Mouse (Mus musculus): ENCODE measurements around the gene Gpcpd1. TPM values are rescaled to one million over a fixed set of nuclear protein-coding genes. Genes with fewer than 3 reads are reported as not detected.

Gene Gpcpd1
- polyA plus RNA-seq, 1 experiment, result 68.5 TPM

DNA sequence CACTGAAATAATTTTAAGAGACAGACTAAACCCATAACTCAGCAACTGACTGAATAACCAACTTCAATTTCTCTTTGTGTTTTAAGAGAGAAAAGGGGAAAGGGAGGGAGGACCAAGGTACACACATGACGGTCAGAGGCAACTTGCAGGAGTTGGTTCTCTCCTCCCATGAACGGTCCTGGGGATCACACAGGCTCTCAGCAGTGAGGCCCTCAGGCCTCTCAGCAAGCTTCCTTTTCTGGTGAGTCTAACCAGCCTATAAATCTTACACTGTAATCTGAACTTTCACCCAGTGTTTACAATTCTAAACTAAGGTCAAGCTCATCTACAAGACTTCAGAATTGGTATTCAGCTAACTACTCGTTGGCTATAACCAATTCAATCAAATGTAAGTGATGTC is 12.3 kb downstream of the Gpcpd1 start:
- TF ChIP-seq POLR2A (IDR thresholded peaks at IDR 0.05; ENCODE audit: borderline replicate concordance, control insufficient read depth, low read depth, low read length), result no peak
- TF ChIP-seq CTCF (IDR thresholded peaks at IDR 0.05; ENCODE audit: control insufficient read depth, insufficient read depth, low read length), result no peak
- peak overlapping the region; percentile 45 for H3K27ac ChIP-seq (ENCODE audit: control insufficient read depth, insufficient read depth, low read depth, low read length, poor library complexity)
- 37% methylated on average over 3 of the region's 3 CpGs for WGBS
- H3K4me3 ChIP-seq (replicated peaks; ENCODE audit: control insufficient read depth, low read depth, low read length), result peak overlapping the region; percentile 62
- H3K4me1 ChIP-seq (ENCODE audit: control insufficient read depth, insufficient read depth, low read length), result peaks cover under 1% of the 10 kb centered on the region

DNA sequence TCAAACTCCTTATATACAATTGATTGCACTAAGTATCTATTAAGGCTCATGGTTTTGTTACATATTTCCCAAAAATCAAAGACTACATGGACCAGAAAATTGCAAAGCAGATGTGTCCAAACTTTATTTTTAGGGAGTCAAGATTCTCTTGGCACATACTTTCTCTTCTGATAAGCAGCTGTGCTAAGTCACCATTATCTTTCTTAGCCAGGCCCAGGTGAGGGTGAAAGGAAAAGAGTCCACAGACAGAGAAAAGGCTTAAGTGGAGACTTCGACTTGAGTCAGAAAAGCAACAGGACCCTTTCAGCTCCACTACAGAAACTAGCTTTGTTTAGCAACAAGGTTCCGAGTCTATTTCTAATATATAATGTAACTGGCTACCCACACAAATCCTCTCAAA is 14.2 kb downstream of the Gpcpd1 start:
- WGBS, result 64% methylated on average over 2 of the region's 2 CpGs
- Histone ChIP-seq H3K4me3 (replicated peaks; ENCODE audit: control insufficient read depth, low read depth, low read length) (no peak overlapping the region), H3K4me1 (ENCODE audit: control insufficient read depth, insufficient read depth, low read length) (peaks cover 2% of the 10 kb centered on the region), H3K27ac (ENCODE audit: control insufficient read depth, insufficient read depth, low read depth, low read length, poor library complexity) (no peak overlapping the region)
- TF ChIP-seq POLR2A (IDR thresholded peaks at IDR 0.05; ENCODE audit: borderline replicate concordance, control insufficient read depth, low read depth, low read length) (no peak), CTCF (IDR thresholded peaks at IDR 0.05; ENCODE audit: control insufficient read depth, insufficient read depth, low read length) (no peak)

DNA sequence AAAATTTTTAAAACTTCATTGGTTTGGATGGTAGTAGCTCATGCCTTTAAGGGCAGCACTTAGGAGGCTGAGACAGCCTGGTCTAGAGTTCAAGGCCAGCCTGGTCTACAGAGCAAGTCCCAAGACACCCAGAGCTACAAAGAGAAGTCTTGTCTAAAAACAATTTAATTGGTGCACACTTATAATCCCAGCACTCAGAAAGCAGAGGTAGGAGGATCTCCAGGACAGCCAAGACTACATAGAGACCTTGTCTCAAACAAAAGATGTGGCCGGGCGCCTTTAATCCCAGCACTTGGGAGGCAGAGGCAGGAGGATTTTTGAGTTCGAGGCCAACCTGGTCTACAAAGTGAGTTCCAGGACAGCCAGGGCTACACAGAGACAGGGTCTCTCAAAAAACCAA is 14.9 kb downstream of the Gpcpd1 start:
- Histone ChIP-seq H3K27ac (ENCODE audit: control insufficient read depth, insufficient read depth, low read depth, low read length, poor library complexity) (no peak overlapping the region), H3K4me1 (ENCODE audit: control insufficient read depth, insufficient read depth, low read length) (peaks cover 2% of the 10 kb centered on the region), H3K4me3 (replicated peaks; ENCODE audit: control insufficient read depth, low read depth, low read length) (no peak overlapping the region)
- TF ChIP-seq CTCF (IDR thresholded peaks at IDR 0.05; ENCODE audit: control insufficient read depth, insufficient read depth, low read length), result no peak
- WGBS, result 94% methylated on average over 3 of the region's 3 CpGs

DNA sequence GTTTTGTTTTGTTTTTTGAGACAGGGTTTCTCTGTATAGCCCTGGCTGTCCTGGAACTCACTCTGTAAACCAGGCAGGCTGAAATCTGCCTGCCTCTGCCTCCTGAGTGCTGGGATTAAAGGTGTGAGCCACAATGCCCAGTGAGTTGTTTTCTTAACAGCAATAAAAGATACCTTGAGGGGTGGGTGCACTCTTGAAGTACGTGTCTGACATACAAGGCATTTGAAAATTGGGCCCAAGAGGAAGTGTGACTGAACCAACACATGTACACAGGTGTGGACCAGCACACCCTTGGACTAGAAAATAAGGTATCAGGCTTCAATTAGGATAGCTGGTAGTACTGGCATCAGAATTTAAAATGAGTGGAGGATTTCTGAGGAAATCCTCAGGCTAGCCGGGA is 16.2 kb downstream of the Gpcpd1 start:
- Histone ChIP-seq H3K4me1 (ENCODE audit: control insufficient read depth, insufficient read depth, low read length) (peaks cover 2% of the 10 kb centered on the region), H3K4me3 (replicated peaks; ENCODE audit: control insufficient read depth, low read depth, low read length) (no peak overlapping the region), H3K27ac (ENCODE audit: control insufficient read depth, insufficient read depth, low read depth, low read length, poor library complexity) (no peak overlapping the region)
- WGBS, result 92% methylated on average over 2 of the region's 2 CpGs
- no peak for TF ChIP-seq CTCF (IDR thresholded peaks at IDR 0.05; ENCODE audit: control insufficient read depth, insufficient read depth, low read length)
- no peak for TF ChIP-seq POLR2A (IDR thresholded peaks at IDR 0.05; ENCODE audit: borderline replicate concordance, control insufficient read depth, low read depth, low read length)

DNA sequence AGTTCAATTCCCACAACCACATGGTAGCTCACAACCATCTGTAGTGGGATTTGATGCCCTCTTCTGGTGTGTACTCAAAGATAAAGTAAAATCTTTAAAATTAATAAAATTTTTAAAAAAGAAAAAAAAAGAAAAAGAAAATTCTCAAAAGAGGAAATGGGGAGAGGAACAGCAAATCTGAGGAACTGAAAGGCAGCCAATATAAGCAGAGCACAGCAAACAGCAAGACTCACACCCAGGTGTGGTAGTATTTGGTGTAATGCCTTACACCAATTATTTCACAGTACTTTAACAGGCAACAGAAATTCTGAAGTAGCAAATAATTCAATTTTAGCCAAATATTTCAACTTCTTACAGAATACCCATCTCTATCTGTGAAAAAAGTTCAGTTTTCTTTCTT is 16.7 kb downstream of the Gpcpd1 start:
- H3K27ac ChIP-seq (ENCODE audit: control insufficient read depth, insufficient read depth, low read depth, low read length, poor library complexity), result no peak overlapping the region
- TF ChIP-seq POLR2A (IDR thresholded peaks at IDR 0.05; ENCODE audit: borderline replicate concordance, control insufficient read depth, low read depth, low read length) (no peak), CTCF (IDR thresholded peaks at IDR 0.05; ENCODE audit: control insufficient read depth, insufficient read depth, low read length) (no peak)
- H3K4me1 ChIP-seq (ENCODE audit: control insufficient read depth, insufficient read depth, low read length), result peaks cover 2% of the 10 kb centered on the region
- H3K4me3 ChIP-seq (replicated peaks; ENCODE audit: control insufficient read depth, low read depth, low read length), result no peak overlapping the region

DNA sequence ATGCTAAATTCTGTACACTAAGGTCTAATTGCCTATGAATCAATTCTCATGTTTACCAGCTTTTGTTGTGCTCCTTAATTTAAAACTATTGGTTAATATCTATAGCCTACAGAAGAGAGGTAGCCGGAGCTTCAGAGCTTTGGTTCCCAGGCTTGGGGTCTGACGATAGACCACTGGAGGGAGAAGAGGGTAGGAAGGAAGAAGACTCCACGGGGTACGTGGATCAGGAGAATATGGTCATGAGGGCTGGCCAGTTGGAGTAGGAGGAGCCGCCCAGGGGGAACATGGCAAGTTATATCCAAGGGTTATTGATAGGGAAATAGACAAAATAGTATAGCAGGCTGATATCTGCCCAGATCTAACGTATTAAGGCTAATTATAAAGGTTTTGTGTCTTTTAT is 17.8 kb downstream of the Gpcpd1 start:
- Histone ChIP-seq H3K4me3 (replicated peaks; ENCODE audit: control insufficient read depth, low read depth, low read length) (no peak overlapping the region), H3K4me1 (ENCODE audit: control insufficient read depth, insufficient read depth, low read length) (peaks cover 2% of the 10 kb centered on the region), H3K27ac (ENCODE audit: control insufficient read depth, insufficient read depth, low read depth, low read length, poor library complexity) (no peak overlapping the region)
- TF ChIP-seq POLR2A (IDR thresholded peaks at IDR 0.05; ENCODE audit: borderline replicate concordance, control insufficient read depth, low read depth, low read length) (no peak), CTCF (IDR thresholded peaks at IDR 0.05; ENCODE audit: control insufficient read depth, insufficient read depth, low read length) (no peak)
- 89% methylated on average over 6 of the region's 6 CpGs for WGBS

DNA sequence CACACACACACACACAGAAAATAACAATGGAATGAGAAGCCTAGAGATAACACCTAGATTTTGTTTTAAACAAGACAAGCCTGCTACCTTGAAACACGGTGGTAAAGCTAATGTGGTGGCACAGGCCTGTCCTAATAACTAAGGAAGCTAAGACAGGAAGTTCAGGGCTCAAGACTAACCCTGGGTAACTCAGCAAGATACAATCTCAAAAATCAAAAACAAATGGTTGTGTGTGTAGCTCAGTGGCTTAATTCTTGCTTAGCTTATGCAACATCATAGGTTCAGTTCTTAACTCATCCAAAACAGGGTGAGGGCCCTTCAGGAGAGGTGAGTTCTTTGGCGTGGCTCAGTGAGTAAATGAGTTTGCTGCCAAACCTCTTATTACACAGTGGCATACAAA is 20.1 kb downstream of the Gpcpd1 start:
- Histone ChIP-seq H3K4me1 (ENCODE audit: control insufficient read depth, insufficient read depth, low read length) (peaks cover 2% of the 10 kb centered on the region), H3K4me3 (replicated peaks; ENCODE audit: control insufficient read depth, low read depth, low read length) (no peak overlapping the region), H3K27ac (ENCODE audit: control insufficient read depth, insufficient read depth, low read depth, low read length, poor library complexity) (no peak overlapping the region)
- TF ChIP-seq POLR2A (IDR thresholded peaks at IDR 0.05; ENCODE audit: borderline replicate concordance, control insufficient read depth, low read depth, low read length), result no peak
- no peak for TF ChIP-seq CTCF (IDR thresholded peaks at IDR 0.05; ENCODE audit: control insufficient read depth, insufficient read depth, low read length)
- 71% methylated on average over 2 of the region's 2 CpGs for WGBS

DNA sequence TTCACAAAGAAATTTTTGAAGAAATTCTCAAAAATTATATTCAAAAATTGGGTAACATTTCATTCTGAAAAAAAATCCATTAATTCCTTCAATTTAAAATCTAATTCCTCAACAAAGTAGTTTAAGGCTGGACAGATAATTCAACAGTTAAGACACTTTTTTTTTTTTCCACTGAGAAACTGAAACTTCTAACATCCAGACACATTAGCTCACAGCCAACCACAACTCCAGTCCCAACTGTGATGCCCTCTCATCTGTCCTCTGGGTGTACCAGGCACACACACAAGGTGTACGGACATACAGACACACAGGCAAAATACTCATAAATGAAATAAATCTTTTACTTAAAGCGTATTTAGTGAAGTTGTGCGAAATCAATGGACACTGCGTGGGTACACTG is 25.7 kb downstream of the Gpcpd1 start:
- TF ChIP-seq CTCF (IDR thresholded peaks at IDR 0.05; ENCODE audit: control insufficient read depth, insufficient read depth, low read length) (no peak), POLR2A (IDR thresholded peaks at IDR 0.05; ENCODE audit: borderline replicate concordance, control insufficient read depth, low read depth, low read length) (no peak)

DNA sequence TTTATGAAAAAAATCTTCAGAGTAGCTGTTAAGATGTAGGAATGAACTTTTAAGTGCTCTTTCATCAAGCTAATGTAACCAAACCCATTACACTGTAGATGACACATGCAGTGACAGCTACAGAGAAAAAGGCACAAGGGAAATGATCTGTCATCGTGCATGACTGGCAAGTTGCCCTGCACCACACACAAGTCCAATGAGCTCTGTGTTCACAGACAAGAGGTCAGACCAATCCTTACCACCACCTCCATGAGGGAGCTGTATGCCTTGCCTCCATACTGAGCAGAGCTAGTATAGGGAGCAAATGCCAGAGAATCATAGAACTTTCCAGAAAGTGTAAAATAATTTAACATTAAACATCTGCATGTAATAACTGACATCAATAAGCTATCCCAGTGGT is 59.7 kb downstream of the Gpcpd1 start:
- WGBS, result 13% methylated on average over 1 of the region's 1 CpGs
- TF ChIP-seq CTCF (IDR thresholded peaks at IDR 0.05; ENCODE audit: control insufficient read depth, insufficient read depth, low read length) (no peak), POLR2A (IDR thresholded peaks at IDR 0.05; ENCODE audit: borderline replicate concordance, control insufficient read depth, low read depth, low read length) (no peak)
- Histone ChIP-seq H3K4me1 (ENCODE audit: control insufficient read depth, insufficient read depth, low read length) (no peaks in the 10 kb centered on the region; the same call in 1 of the 2 replicates), H3K4me3 (replicated peaks; ENCODE audit: control insufficient read depth, low read depth, low read length) (no peak overlapping the region), H3K27ac (ENCODE audit: control insufficient read depth, insufficient read depth, low read depth, low read length, poor library complexity) (no peak overlapping the region)

More for the DNA sequence above, 25.7 kb downstream of the Gpcpd1 start:
- H3K27ac ChIP-seq (ENCODE audit: control insufficient read depth, insufficient read depth, low read depth, low read length, poor library complexity), result no peak overlapping the region
- 94% methylated on average over 4 of the region's 4 CpGs for WGBS
- H3K4me3 ChIP-seq (replicated peaks; ENCODE audit: control insufficient read depth, low read depth, low read length), result no peak overlapping the region
- H3K4me1 ChIP-seq (ENCODE audit: control insufficient read depth, insufficient read depth, low read length), result no peaks in the 10 kb centered on the region

Data from bone marrow, adult 2 months (tissue).